In the genomic region with DNA sequence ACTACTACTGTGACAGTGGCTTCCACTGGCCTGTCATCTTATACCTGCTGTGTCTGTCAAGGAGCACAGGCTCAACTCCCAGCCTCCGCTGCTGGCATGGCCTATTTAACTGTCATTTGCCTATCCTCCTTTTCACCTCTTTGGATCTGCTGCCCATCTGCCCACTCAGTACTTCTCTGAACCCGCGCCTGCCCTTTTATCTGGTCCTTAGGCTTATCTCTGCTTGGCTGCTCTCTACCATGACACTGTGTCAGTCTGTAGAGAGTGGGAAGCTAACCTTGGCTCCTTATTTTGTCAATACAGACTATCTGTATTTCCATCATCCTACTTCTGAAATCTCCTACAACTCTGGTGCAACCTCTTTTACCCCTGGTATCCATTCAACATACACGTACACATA, we compare ENCODE assay signal across 21 mouse cellular contexts.
DNase-seq lines count a peak whose midpoint lies in the region; ATAC-seq lines count a peak whose summit lies in the region.
"Had no signal": no experiment of that assay in that cellular context is flagged by ENCODE, and none has a peak within 500 bp of the region (broad histone marks: within the 10 kb centered on the region; RNA-seq: fewer than 3 reads in every experiment).

No protein-coding gene starts in this region.

- whole genome bisulfite sequencing in liver, embryonic 12.5 days (ENCODE audit: insufficient replicate concordance) = 64% methylated on average over 4 of the region's 4 CpGs
- 65% methylated on average over 4 of the region's 4 CpGs for WGBS in liver, embryonic 15.5 days (ENCODE audit: insufficient replicate concordance)

- no peak overlapping the region for H3K4me3 ChIP-seq in liver, embryonic 12.5 days
- H3K4me3 ChIP-seq in liver, embryonic 15.5 days (replicated peaks) = no peak overlapping the region
- H3K4me3 ChIP-seq: forebrain, embryonic 12.5 days; forebrain, embryonic 15.5 days; heart, embryonic 13.5 days had no signal

- H3K9me3 ChIP-seq in liver, embryonic 12.5 days (replicated peaks) = no peaks in the 10 kb centered on the region
- no peaks in the 10 kb centered on the region for H3K9me3 ChIP-seq in liver, embryonic 15.5 days (replicated peaks)
- H3K9me3 ChIP-seq: forebrain, embryonic 12.5 days; forebrain, embryonic 15.5 days; heart, embryonic 13.5 days had no signal

- H3K27me3 ChIP-seq in liver, embryonic 12.5 days (replicated peaks) = no peaks in the 10 kb centered on the region
- H3K27me3 ChIP-seq in liver, embryonic 15.5 days = no peaks in the 10 kb centered on the region
- H3K27me3 ChIP-seq: forebrain, embryonic 12.5 days; forebrain, embryonic 15.5 days; heart, embryonic 13.5 days had no signal

- H3K27ac ChIP-seq in liver, embryonic 12.5 days = no peak overlapping the region
- H3K27ac ChIP-seq in liver, embryonic 15.5 days (replicated peaks) = no peak overlapping the region
- H3K27ac ChIP-seq: forebrain, embryonic 12.5 days; forebrain, embryonic 15.5 days; heart, embryonic 13.5 days; hindbrain, embryonic 14.5 days; hindbrain, postnatal 0 days had no signal

- no peak overlapping the region for H3K9ac ChIP-seq in liver, embryonic 12.5 days
- H3K9ac ChIP-seq in liver, embryonic 15.5 days = no peak overlapping the region
- H3K9ac ChIP-seq: forebrain, embryonic 12.5 days; forebrain, embryonic 15.5 days; heart, embryonic 13.5 days; hindbrain, embryonic 14.5 days had no signal

- no peak overlapping the region for H3K4me2 ChIP-seq in liver, embryonic 12.5 days
- no peak overlapping the region for H3K4me2 ChIP-seq in liver, embryonic 15.5 days
- H3K4me2 ChIP-seq: forebrain, embryonic 12.5 days; forebrain, embryonic 15.5 days; heart, embryonic 13.5 days; hindbrain, embryonic 14.5 days had no signal

- no peak for DNase-seq in B cell, adult 2 months
- no peak for DNase-seq in left cerebral cortex, postnatal 25 days (ENCODE audit: low spot score in 2 of 2)
- DNase-seq in spleen, postnatal 4 days (ENCODE audit: low spot score in 2 of 2) = no peak
- DNase-seq: adrenal gland, postnatal 10 days; adrenal gland, postnatal 36 days; cerebellum, adult 18-20 months; cerebellum, adult 9-10 months; gastrocnemius, postnatal 25 days; heart, adult 18-20 months; heart, postnatal 14 days; heart, postnatal 4 days had no signal

- H3K4me1 ChIP-seq in liver, embryonic 12.5 days = 0 out of 2 replicates have a peak, but pooled peaks cover 3% of the 10 kb centered on the region
- 0 out of 2 replicates have a peak, but pooled peaks cover 2% of the 10 kb centered on the region for H3K4me1 ChIP-seq in liver, embryonic 15.5 days (replicated peaks)
- H3K4me1 ChIP-seq: forebrain, embryonic 12.5 days; forebrain, embryonic 15.5 days; heart, embryonic 13.5 days had no signal

- intact Hi-C loops in left cerebral cortex, postnatal 25 days (cut with DNase I) = no loop called here

- no peaks in the 10 kb centered on the region for H3K36me3 ChIP-seq in liver, embryonic 12.5 days
- no peaks in the 10 kb centered on the region for H3K36me3 ChIP-seq in liver, embryonic 15.5 days (replicated peaks)
- H3K36me3 ChIP-seq: forebrain, embryonic 12.5 days; forebrain, embryonic 15.5 days; heart, embryonic 13.5 days had no signal

- peak; percentile 74 for ATAC-seq in erythroblast, adult 5-6 weeks (replicated peaks; ENCODE audit: low FRiP score, poor library complexity, severe bottlenecking)
- peak; percentile 75 for ATAC-seq in liver, embryonic 12.5 days
- ATAC-seq in liver, embryonic 15.5 days (ENCODE audit: insufficient read depth) = peak; percentile 72
- peak; percentile 61 for ATAC-seq in megakaryocyte-erythroid progenitor cell, adult 5-6 weeks (replicated peaks; ENCODE audit: low FRiP score, low TSS enrichment, poor library complexity, severe bottlenecking)
- ATAC-seq: CD4-positive, CD25-positive, alpha-beta regulatory T cell, adult 4 months; forebrain, embryonic 15.5 days; hindbrain, postnatal 0 days had no signal
